Mouse (Mus musculus) lung, postnatal 10 days (tissue): ENCODE data around the gene Bco1.
A peak's percentile ranks its signal among the peaks of the same experiment; 100 is the strongest.

Experiments
- DNase-seq: peaks from one replicate; pipeline ENCODE4 v3.0.0; 2021

The Bco1 gene

GRCm38 (mm10) chr8:117095647-117096046, at the start of gene Bco1:
Gene Bco1 (plus strand): TSS chr8:117095854.
- DNase-seq: peak; percentile 27

GRCm38 (mm10) chr8:117049444-117049843, 46.2 kb upstream of the Bco1 start:
- DNase-seq: no peak

GRCm38 (mm10) chr8:117050763-117051162, 44.9 kb upstream of the Bco1 start:
- no peak for DNase-seq

- no peak for DNase-seq
Observed at GRCm38 (mm10) chr8:117051316-117051715, 44.3 kb upstream of the Bco1 start.

GRCm38 (mm10) chr8:117053135-117054079, 42.2 kb upstream of the Bco1 start:
- DNase-seq: no peak

GRCm38 (mm10) chr8:117054146-117054545, 41.5 kb upstream of the Bco1 start:
- DNase-seq: no peak

GRCm38 (mm10) chr8:117055097-117055496, 40.6 kb upstream of the Bco1 start:
- no peak for DNase-seq

GRCm38 (mm10) chr8:117059021-117059420, 36.6 kb upstream of the Bco1 start:
- no peak for DNase-seq

GRCm38 (mm10) chr8:117060306-117060705, 35.3 kb upstream of the Bco1 start:
- DNase-seq: no peak

- DNase-seq: peak; percentile 51
Observed at GRCm38 (mm10) chr8:117061180-117061880, 34.3 kb upstream of the Bco1 start.

- DNase-seq: no peak
Observed at GRCm38 (mm10) chr8:117066955-117067354, 28.7 kb upstream of the Bco1 start.

- no peak for DNase-seq
Observed at GRCm38 (mm10) chr8:117067396-117067795, 28.3 kb upstream of the Bco1 start.

GRCm38 (mm10) chr8:117068294-117068693, 27.4 kb upstream of the Bco1 start:
- no peak for DNase-seq

- peak; percentile 29 for DNase-seq
Observed at GRCm38 (mm10) chr8:117069708-117070107, 25.9 kb upstream of the Bco1 start.

GRCm38 (mm10) chr8:117074350-117075182, 21.1 kb upstream of the Bco1 start:
- DNase-seq: no peak

- no peak for DNase-seq
Observed at GRCm38 (mm10) chr8:117078367-117078926, 17.2 kb upstream of the Bco1 start.

GRCm38 (mm10) chr8:117079652-117080051, 16.0 kb upstream of the Bco1 start:
- no peak for DNase-seq

GRCm38 (mm10) chr8:117082399-117082872, 13.2 kb upstream of the Bco1 start, which contains the start of gene Pkd1l2:
Gene Pkd1l2 (minus strand): TSS chr8:117082449.
- no peak for DNase-seq

- no peak for DNase-seq
Observed at GRCm38 (mm10) chr8:117082947-117083559, 12.6 kb upstream of the Bco1 start.

- DNase-seq: peak; percentile 32
Observed at GRCm38 (mm10) chr8:117085521-117085920, 10.1 kb upstream of the Bco1 start.

GRCm38 (mm10) chr8:117087036-117087435, 8.6 kb upstream of the Bco1 start:
- DNase-seq: no peak

GRCm38 (mm10) chr8:117089802-117090201, 5.9 kb upstream of the Bco1 start:
- no peak for DNase-seq
